Mouse (Mus musculus): ENCODE data around the gene Chmp4b.

DNA sequence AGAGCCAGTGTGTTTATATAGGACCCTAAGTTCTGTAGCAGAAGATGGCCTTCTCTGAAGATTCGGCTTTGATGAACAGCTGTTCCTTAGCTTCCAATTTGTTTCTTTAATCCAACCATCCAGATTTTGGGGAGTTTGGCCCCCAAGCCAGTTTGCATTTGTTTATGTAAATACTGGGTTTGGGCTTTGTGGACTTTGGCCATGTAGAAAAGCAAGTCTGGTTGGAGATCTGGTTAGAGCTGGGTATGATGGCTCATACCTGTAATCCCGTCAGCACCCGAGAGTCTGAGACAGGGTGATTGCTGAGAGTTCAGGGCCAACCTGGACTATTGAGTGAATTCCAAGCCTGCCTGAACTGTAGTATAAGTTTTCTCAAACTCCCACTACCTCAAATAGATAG, 34.3 kb downstream of the Chmp4b start:
- no peak for TF ChIP-seq GABPA (IDR thresholded peaks at IDR 0.05; ENCODE audit: low read depth, low read length)
- TF ChIP-seq CHD1 (IDR thresholded peaks at IDR 0.05; ENCODE audit: low read depth, low read length), result no peak
- TF ChIP-seq MYC (IDR thresholded peaks at IDR 0.05; ENCODE audit: low read depth, low read length), result no peak
- no peak for TF ChIP-seq CTCF (IDR thresholded peaks at IDR 0.05 in 2 of 3, conservative IDR thresholded peaks at IDR 0.05 in 1 of 3; ENCODE audit: control insufficient read depth in 1 of 3, insufficient read depth in 1 of 3, low read depth in 2 of 3, low read length in 3 of 3, poor library complexity in 1 of 3, severe bottlenecking in 1 of 3)
- no peak for TF ChIP-seq POLR2A (IDR thresholded peaks at IDR 0.05; ENCODE audit: control insufficient read depth in 1 of 2, insufficient read depth in 1 of 2, low read depth in 1 of 2, low read length in 2 of 2, poor library complexity in 1 of 2)
- TF ChIP-seq TAL1 (IDR thresholded peaks at IDR 0.05; ENCODE audit: low read length), result no peak
- TF ChIP-seq BHLHE40 (IDR thresholded peaks at IDR 0.05; ENCODE audit: borderline replicate concordance, low read depth, low read length), result no peak
